Mouse (Mus musculus): ENCODE data around the gene Glt28d2.

Gene Glt28d2

GRCm38 (mm10) chr3:85880068-85880467 is 7.2 kb downstream of the Glt28d2 start:
- ATAC-seq (ENCODE audit: insufficient number of reproducible peaks, low FRiP score, low TSS enrichment), result no peak

- no peak for ATAC-seq (ENCODE audit: insufficient number of reproducible peaks, low FRiP score, low TSS enrichment)
Observed at GRCm38 (mm10) chr3:85878911-85879310, 8.4 kb downstream of the Glt28d2 start.

- no peak for ATAC-seq (ENCODE audit: insufficient number of reproducible peaks, low FRiP score, low TSS enrichment)
Observed at GRCm38 (mm10) chr3:85863996-85864395, 23.3 kb downstream of the Glt28d2 start.

GRCm38 (mm10) chr3:85862886-85863285 is 24.4 kb downstream of the Glt28d2 start:
- no peak for ATAC-seq (ENCODE audit: insufficient number of reproducible peaks, low FRiP score, low TSS enrichment)

GRCm38 (mm10) chr3:85860996-85861395 is 26.3 kb downstream of the Glt28d2 start:
- no peak for ATAC-seq (ENCODE audit: insufficient number of reproducible peaks, low FRiP score, low TSS enrichment)

GRCm38 (mm10) chr3:85859311-85859710 is 28.0 kb downstream of the Glt28d2 start:
- ATAC-seq (ENCODE audit: insufficient number of reproducible peaks, low FRiP score, low TSS enrichment), result no peak

GRCm38 (mm10) chr3:85858140-85859135 is 28.9 kb downstream of the Glt28d2 start:
- no peak for ATAC-seq (ENCODE audit: insufficient number of reproducible peaks, low FRiP score, low TSS enrichment)

GRCm38 (mm10) chr3:85857083-85857482 is 30.2 kb downstream of the Glt28d2 start:
- ATAC-seq (ENCODE audit: insufficient number of reproducible peaks, low FRiP score, low TSS enrichment), result no peak

GRCm38 (mm10) chr3:85855947-85856346 is 31.4 kb downstream of the Glt28d2 start:
- no peak for ATAC-seq (ENCODE audit: insufficient number of reproducible peaks, low FRiP score, low TSS enrichment)

- no peak for ATAC-seq (ENCODE audit: insufficient number of reproducible peaks, low FRiP score, low TSS enrichment)
Observed at GRCm38 (mm10) chr3:85855043-85855442, 32.3 kb downstream of the Glt28d2 start.

- no peak for ATAC-seq (ENCODE audit: insufficient number of reproducible peaks, low FRiP score, low TSS enrichment)
Observed at GRCm38 (mm10) chr3:85854143-85854542, 33.2 kb downstream of the Glt28d2 start.

- no peak for ATAC-seq (ENCODE audit: insufficient number of reproducible peaks, low FRiP score, low TSS enrichment)
Observed at GRCm38 (mm10) chr3:85853715-85854114, 33.6 kb downstream of the Glt28d2 start.

- ATAC-seq (ENCODE audit: insufficient number of reproducible peaks, low FRiP score, low TSS enrichment), result no peak
Observed at GRCm38 (mm10) chr3:85850079-85850478, 37.2 kb downstream of the Glt28d2 start.

- no peak for ATAC-seq (ENCODE audit: insufficient number of reproducible peaks, low FRiP score, low TSS enrichment)
Observed at GRCm38 (mm10) chr3:85846316-85846715, 41.0 kb downstream of the Glt28d2 start.

GRCm38 (mm10) chr3:85845341-85845740 is 42.0 kb downstream of the Glt28d2 start:
- no peak for ATAC-seq (ENCODE audit: insufficient number of reproducible peaks, low FRiP score, low TSS enrichment)

GRCm38 (mm10) chr3:85842881-85843218 is 44.5 kb downstream of the Glt28d2 start:
- ATAC-seq (ENCODE audit: insufficient number of reproducible peaks, low FRiP score, low TSS enrichment), result no peak

GRCm38 (mm10) chr3:85842177-85842880 is 45.0 kb downstream of the Glt28d2 start:
- no peak for ATAC-seq (ENCODE audit: insufficient number of reproducible peaks, low FRiP score, low TSS enrichment)

GRCm38 (mm10) chr3:85841454-85842176 is 45.7 kb downstream of the Glt28d2 start:
- no peak for ATAC-seq (ENCODE audit: insufficient number of reproducible peaks, low FRiP score, low TSS enrichment)

GRCm38 (mm10) chr3:85833627-85834026 is 53.7 kb downstream of the Glt28d2 start:
- no peak for ATAC-seq (ENCODE audit: insufficient number of reproducible peaks, low FRiP score, low TSS enrichment)

- ATAC-seq (ENCODE audit: insufficient number of reproducible peaks, low FRiP score, low TSS enrichment), result no peak
Observed at GRCm38 (mm10) chr3:85832490-85833155, 54.7 kb downstream of the Glt28d2 start.
